Mouse (Mus musculus): ENCODE data around the gene Aox3. TPM values are rescaled to one million over a fixed set of nuclear protein-coding genes. Genes with fewer than 3 reads are reported as not detected.

Gene Aox3
- polyA plus RNA-seq, 1 experiment from 2014 or later, result 0.74 TPM

DNA sequence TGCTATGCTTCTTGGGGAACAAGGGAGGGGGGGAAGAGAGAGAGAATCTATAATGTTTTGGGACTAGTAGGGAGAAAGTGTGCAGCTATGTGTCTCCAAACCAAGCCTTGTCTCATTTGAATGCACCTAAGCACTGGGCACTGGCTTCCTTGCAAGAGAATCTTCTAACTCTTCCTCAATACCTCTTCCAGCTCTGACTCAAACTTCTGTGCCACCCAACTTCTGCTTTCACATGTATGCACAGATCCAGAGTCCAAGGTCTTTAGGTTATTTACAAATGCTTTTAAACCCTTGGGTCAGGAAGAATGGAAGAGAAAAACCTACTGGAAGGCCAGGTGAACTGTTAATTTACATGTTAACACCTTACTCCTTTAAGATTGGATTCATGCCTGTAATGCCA, 511 bp downstream of the Aox3 start:
- H3K36me3 ChIP-seq (ENCODE audit: control insufficient read depth, insufficient read depth, low read length), result no peaks in the 10 kb centered on the region
- H3K9ac ChIP-seq (replicated peaks; ENCODE audit: low read depth, low read length), result no peak overlapping the region
- H3K27ac ChIP-seq (ENCODE audit: low read length), result no peak overlapping the region
- H3K4me1 ChIP-seq (ENCODE audit: control insufficient read depth, insufficient read depth, low read length), result no peaks in the 10 kb centered on the region
- no peak overlapping the region for H3K4me2 ChIP-seq (replicated peaks; ENCODE audit: low read depth, low read length)
- H3K9me3 ChIP-seq (ENCODE audit: control insufficient read depth, low read depth, low read length), result no peaks in the 10 kb centered on the region
- no peak for ATAC-seq (ENCODE audit: insufficient number of reproducible peaks, insufficient read depth, low FRiP score, low read depth)
- H3K27me3 ChIP-seq (ENCODE audit: control insufficient read depth, insufficient read depth, low read length), result no peaks in the 10 kb centered on the region
- H3K4me3 ChIP-seq (ENCODE audit: low read depth, low read length), result no peak overlapping the region

DNA sequence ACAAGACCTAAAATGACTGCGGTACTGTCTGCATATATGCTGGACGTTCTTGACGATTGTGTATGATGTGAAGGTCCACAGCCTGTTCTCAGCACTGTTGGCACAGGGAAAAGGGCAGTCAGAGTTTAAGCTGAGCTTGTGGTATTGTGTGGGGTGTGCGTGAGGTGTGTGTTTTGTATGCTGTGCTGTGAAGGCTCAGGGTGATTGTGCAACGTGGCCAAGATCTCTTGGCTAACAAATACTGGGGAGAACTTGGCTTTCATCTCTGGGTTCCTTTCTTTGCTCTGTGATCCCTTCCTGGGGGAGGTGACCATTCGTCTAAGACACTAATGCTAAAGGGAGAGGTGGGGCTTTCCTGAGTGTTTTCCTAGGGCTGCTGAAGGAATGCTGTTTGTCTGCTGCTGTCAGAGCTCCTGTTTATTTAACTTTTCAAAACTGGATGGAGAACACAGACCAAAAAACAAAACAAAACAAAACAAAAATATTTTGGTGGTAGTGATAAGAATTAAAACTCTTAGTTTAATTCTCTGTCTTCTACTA, 1.2 kb downstream of the Aox3 start:
- H3K9me3 ChIP-seq (ENCODE audit: control insufficient read depth, low read depth, low read length), result no peaks in the 10 kb centered on the region
- 59% methylated on average over 6 of the region's 6 CpGs for WGBS
- no peak overlapping the region for H3K9ac ChIP-seq (replicated peaks; ENCODE audit: low read depth, low read length)
- H3K4me2 ChIP-seq (replicated peaks; ENCODE audit: low read depth, low read length), result no peak overlapping the region
- no peaks in the 10 kb centered on the region for H3K36me3 ChIP-seq (ENCODE audit: control insufficient read depth, insufficient read depth, low read length)
- no peak for ATAC-seq (ENCODE audit: insufficient number of reproducible peaks, insufficient read depth, low FRiP score, low read depth)
- no peak overlapping the region for H3K4me3 ChIP-seq (ENCODE audit: low read depth, low read length)
- H3K4me1 ChIP-seq (ENCODE audit: control insufficient read depth, insufficient read depth, low read length), result no peaks in the 10 kb centered on the region
- no peaks in the 10 kb centered on the region for H3K27me3 ChIP-seq (ENCODE audit: control insufficient read depth, insufficient read depth, low read length)
- H3K27ac ChIP-seq (ENCODE audit: low read length), result no peak overlapping the region

DNA sequence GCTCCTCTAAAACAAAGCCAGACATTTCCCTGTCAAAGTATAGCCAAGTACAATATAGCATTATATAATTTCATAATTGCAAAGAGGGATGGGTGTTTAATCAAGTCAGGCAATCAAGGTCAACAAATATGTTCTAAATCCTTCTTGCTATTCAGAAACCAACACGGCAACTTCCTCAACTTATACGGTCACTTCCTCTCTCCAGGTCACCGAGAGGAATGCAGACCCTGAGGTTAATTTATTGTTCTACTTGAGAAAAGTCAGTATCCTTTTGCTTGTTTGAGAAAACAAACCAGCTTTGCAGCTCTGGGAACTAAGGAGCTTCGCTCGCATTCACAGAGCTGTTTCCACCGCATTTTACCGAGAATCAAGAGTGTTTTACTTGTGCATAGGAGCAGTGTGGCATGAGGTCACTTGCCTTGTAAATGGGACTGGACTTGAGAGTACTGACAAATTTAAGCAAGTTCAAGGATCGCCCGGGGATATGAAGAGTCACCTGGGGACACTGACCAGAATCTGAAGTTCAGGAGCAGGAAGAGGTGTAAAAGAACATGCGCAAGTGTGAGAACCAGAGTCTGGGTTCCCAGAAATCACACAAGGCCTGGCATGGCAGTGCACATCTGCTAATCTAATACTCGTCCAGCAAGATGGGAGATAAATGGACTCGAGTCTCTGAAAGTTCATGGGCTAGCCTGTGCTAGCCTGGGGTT, 1.9 kb downstream of the Aox3 start:
- no peaks in the 10 kb centered on the region for H3K9me3 ChIP-seq (ENCODE audit: control insufficient read depth, low read depth, low read length)
- no peaks in the 10 kb centered on the region for H3K36me3 ChIP-seq (ENCODE audit: control insufficient read depth, insufficient read depth, low read length)
- H3K4me2 ChIP-seq (replicated peaks; ENCODE audit: low read depth, low read length), result no peak overlapping the region
- H3K4me1 ChIP-seq (ENCODE audit: control insufficient read depth, insufficient read depth, low read length), result no peaks in the 10 kb centered on the region
- no peak overlapping the region for H3K4me3 ChIP-seq (ENCODE audit: low read depth, low read length)
- H3K9ac ChIP-seq (replicated peaks; ENCODE audit: low read depth, low read length), result no peak overlapping the region
- ATAC-seq (ENCODE audit: insufficient number of reproducible peaks, insufficient read depth, low FRiP score, low read depth), result no peak
- WGBS, result 59% methylated on average over 12 of the region's 12 CpGs
- H3K27ac ChIP-seq (ENCODE audit: low read length), result no peak overlapping the region
- no peaks in the 10 kb centered on the region for H3K27me3 ChIP-seq (ENCODE audit: control insufficient read depth, insufficient read depth, low read length)

DNA sequence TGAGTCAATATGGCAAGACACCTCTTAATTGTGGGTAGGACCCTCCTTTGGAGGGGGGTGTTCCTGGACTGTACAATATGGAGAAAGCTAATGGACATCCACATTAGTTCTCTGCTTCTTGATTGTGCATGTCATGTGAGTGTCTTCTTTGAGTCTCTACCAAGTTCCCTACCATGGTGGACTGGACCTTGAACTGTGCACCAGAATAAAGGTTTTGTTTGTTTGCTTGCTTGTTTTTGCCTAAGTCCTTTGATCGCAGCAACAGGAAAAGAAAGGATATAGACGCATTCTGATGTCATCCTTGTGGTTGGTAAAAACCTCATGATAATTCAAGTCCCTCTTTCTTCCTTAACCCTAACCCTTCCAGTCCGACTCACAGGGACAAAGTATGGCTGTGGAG, 5.3 kb downstream of the Aox3 start:
- H3K4me1 ChIP-seq (ENCODE audit: control insufficient read depth, insufficient read depth, low read length), result no peaks in the 10 kb centered on the region
- no peaks in the 10 kb centered on the region for H3K36me3 ChIP-seq (ENCODE audit: control insufficient read depth, insufficient read depth, low read length)
- 94% methylated on average over 3 of the region's 3 CpGs for WGBS
- no peak overlapping the region for H3K4me2 ChIP-seq (replicated peaks; ENCODE audit: low read depth, low read length)
- H3K9me3 ChIP-seq (ENCODE audit: control insufficient read depth, low read depth, low read length), result no peaks in the 10 kb centered on the region
- H3K27ac ChIP-seq (ENCODE audit: low read length), result no peak overlapping the region
- H3K4me3 ChIP-seq (ENCODE audit: low read depth, low read length), result no peak overlapping the region
- ATAC-seq (ENCODE audit: insufficient number of reproducible peaks, insufficient read depth, low FRiP score, low read depth), result no peak
- no peaks in the 10 kb centered on the region for H3K27me3 ChIP-seq (ENCODE audit: control insufficient read depth, insufficient read depth, low read length)
- no peak overlapping the region for H3K9ac ChIP-seq (replicated peaks; ENCODE audit: low read depth, low read length)

DNA sequence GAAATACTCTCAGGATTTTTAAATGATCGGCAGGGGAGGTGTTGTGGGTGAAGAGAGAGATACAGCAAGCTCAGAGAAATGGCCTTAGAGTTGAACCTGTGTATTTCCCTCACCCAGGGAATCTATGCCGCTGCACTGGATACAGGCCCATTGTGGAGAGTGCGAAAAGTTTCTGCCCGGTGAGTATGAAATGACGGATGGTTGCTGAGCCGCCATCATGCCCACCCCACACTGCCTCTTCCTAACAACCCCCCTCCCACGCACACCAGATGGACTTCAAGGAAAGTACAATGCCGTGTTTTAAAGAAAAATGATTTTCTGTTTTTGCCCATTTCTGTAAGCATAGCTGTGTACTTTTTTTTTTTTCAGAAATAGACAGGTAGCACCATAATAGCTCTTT, 12.0 kb downstream of the Aox3 start:
- H3K36me3 ChIP-seq (ENCODE audit: control insufficient read depth, insufficient read depth, low read length), result no peaks in the 10 kb centered on the region
- ATAC-seq (ENCODE audit: insufficient number of reproducible peaks, insufficient read depth, low FRiP score, low read depth), result no peak
- H3K27me3 ChIP-seq (ENCODE audit: control insufficient read depth, insufficient read depth, low read length), result no peaks in the 10 kb centered on the region
- no peak overlapping the region for H3K4me3 ChIP-seq (ENCODE audit: low read depth, low read length)
- no peaks in the 10 kb centered on the region for H3K4me1 ChIP-seq (ENCODE audit: control insufficient read depth, insufficient read depth, low read length)
- H3K27ac ChIP-seq (ENCODE audit: low read length), result no peak overlapping the region
- H3K4me2 ChIP-seq (replicated peaks; ENCODE audit: low read depth, low read length), result no peak overlapping the region
- 75% methylated on average over 8 of the region's 8 CpGs for WGBS
- no peak overlapping the region for H3K9ac ChIP-seq (replicated peaks; ENCODE audit: low read depth, low read length)
- H3K9me3 ChIP-seq (ENCODE audit: control insufficient read depth, low read depth, low read length), result no peaks in the 10 kb centered on the region

DNA sequence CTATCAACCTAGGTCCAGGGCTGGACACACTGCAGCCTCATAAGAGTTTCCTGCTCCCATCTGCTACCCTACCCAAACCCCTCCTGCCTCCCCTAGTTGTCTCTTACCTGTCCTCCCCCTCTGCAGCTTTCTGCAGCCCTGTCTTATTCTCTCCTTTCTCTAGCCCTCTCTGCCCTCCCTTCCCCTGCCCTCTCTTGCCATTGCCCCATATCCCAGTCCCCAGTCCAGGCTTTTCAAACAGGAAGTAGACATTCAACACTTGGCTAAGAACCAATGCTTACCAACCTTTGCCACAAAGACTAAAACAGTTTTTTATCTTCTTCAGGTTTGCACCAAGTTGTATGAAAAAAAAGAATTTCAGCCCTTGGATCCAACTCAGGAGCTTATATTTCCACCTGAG, 25.0 kb downstream of the Aox3 start:
- no peak overlapping the region for H3K27ac ChIP-seq (ENCODE audit: low read length)
- H3K9me3 ChIP-seq (ENCODE audit: control insufficient read depth, low read depth, low read length), result no peaks in the 10 kb centered on the region
- H3K4me1 ChIP-seq (ENCODE audit: control insufficient read depth, insufficient read depth, low read length), result no peaks in the 10 kb centered on the region
- H3K4me2 ChIP-seq (replicated peaks; ENCODE audit: low read depth, low read length), result no peak overlapping the region
- H3K36me3 ChIP-seq (ENCODE audit: control insufficient read depth, insufficient read depth, low read length), result no peaks in the 10 kb centered on the region
- ATAC-seq (ENCODE audit: insufficient number of reproducible peaks, insufficient read depth, low FRiP score, low read depth), result no peak
- no peak overlapping the region for H3K4me3 ChIP-seq (ENCODE audit: low read depth, low read length)
- H3K9ac ChIP-seq (replicated peaks; ENCODE audit: low read depth, low read length), result no peak overlapping the region
- H3K27me3 ChIP-seq (ENCODE audit: control insufficient read depth, insufficient read depth, low read length), result no peaks in the 10 kb centered on the region

DNA sequence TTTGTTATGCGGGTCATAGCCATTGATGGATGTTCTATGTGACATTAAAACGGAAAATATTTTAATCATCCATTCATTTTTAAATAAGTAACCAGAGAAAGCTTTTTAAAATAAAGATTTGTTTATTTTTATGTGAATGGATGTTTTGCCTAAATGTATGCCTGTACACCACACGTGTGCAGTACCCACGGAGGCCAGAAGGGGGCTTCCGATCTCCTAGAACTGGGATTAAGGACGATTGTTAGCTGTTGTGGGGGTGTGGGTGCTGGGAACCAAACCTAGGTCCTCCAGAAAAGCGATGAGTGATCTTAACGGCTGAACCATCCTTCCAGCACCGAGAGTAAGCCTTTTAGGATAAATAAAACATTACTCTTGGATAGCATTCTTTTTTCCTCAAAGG, 26.1 kb downstream of the Aox3 start:
- no peaks in the 10 kb centered on the region for H3K9me3 ChIP-seq (ENCODE audit: control insufficient read depth, low read depth, low read length)
- 86% methylated on average over 9 of the region's 9 CpGs for WGBS
- no peak for ATAC-seq (ENCODE audit: insufficient number of reproducible peaks, insufficient read depth, low FRiP score, low read depth)
- H3K27ac ChIP-seq (ENCODE audit: low read length), result no peak overlapping the region
- no peaks in the 10 kb centered on the region for H3K4me1 ChIP-seq (ENCODE audit: control insufficient read depth, insufficient read depth, low read length)
- H3K9ac ChIP-seq (replicated peaks; ENCODE audit: low read depth, low read length), result no peak overlapping the region
- H3K27me3 ChIP-seq (ENCODE audit: control insufficient read depth, insufficient read depth, low read length), result no peaks in the 10 kb centered on the region
- no peaks in the 10 kb centered on the region for H3K36me3 ChIP-seq (ENCODE audit: control insufficient read depth, insufficient read depth, low read length)
- no peak overlapping the region for H3K4me3 ChIP-seq (ENCODE audit: low read depth, low read length)
- no peak overlapping the region for H3K4me2 ChIP-seq (replicated peaks; ENCODE audit: low read depth, low read length)

DNA sequence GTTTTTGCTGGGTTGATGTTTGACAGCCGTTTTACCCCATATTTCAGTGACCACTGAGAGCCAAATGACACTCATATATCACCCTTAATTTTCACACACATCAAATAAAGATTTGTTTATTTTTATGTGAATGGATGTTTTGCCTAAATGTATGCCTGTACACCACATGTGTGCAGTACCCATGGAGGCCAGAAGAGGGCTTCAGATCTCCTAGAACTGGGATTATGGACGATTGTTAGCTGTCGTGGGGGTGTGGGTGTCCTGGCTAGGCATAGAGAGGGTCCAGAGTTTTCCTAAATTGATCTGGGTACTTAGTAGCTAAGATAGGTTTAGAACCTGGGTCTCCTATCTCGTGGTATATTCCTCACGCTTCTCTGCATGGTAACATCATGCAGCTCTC, 27.7 kb downstream of the Aox3 start:
- 91% methylated on average over 5 of the region's 5 CpGs for WGBS
- ATAC-seq (ENCODE audit: insufficient number of reproducible peaks, insufficient read depth, low FRiP score, low read depth), result no peak

More for the DNA sequence above, 27.7 kb downstream of the Aox3 start:
- Histone ChIP-seq H3K4me3 (ENCODE audit: low read depth, low read length) (no peak overlapping the region), H3K36me3 (ENCODE audit: control insufficient read depth, insufficient read depth, low read length) (no peaks in the 10 kb centered on the region), H3K4me1 (ENCODE audit: control insufficient read depth, insufficient read depth, low read length) (no peaks in the 10 kb centered on the region), H3K9me3 (ENCODE audit: control insufficient read depth, low read depth, low read length) (no peaks in the 10 kb centered on the region), H3K27ac (ENCODE audit: low read length) (no peak overlapping the region), H3K9ac (replicated peaks; ENCODE audit: low read depth, low read length) (no peak overlapping the region), H3K4me2 (replicated peaks; ENCODE audit: low read depth, low read length) (no peak overlapping the region), H3K27me3 (ENCODE audit: control insufficient read depth, insufficient read depth, low read length) (no peaks in the 10 kb centered on the region)
